10 mouse cellular contexts compared by ENCODE assay signal in genomic region chr7:44495086-44495485, GRCm38 (mm10). TPM values are rescaled to one million over a fixed set of nuclear protein-coding genes. Genes with fewer than 3 reads are reported as not detected.
DNase-seq lines count a peak whose midpoint lies in the region; ATAC-seq and TF ChIP-seq lines count a peak whose summit lies in the region.
"Had no signal": no experiment of that assay in that cellular context is flagged by ENCODE, and none has a peak within 500 bp of the region (broad histone marks: within the 10 kb centered on the region; RNA-seq: fewer than 3 reads in every experiment).

No protein-coding gene starts in this region.

- peak overlapping the region; percentile 80; the same call in 1 of the 2 replicates for H3K4me2 ChIP-seq in heart, postnatal 0 days (ENCODE audit: low read depth, low read length)
- H3K4me2 ChIP-seq in forebrain, postnatal 0 days (ENCODE audit: low read depth), result peak overlapping the region; percentile 70
- peak overlapping the region; percentile 83 for H3K4me2 ChIP-seq in midbrain, embryonic 12.5 days (replicated peaks)

- no peak for TF ChIP-seq CTCF in heart, postnatal 0 days (IDR thresholded peaks at IDR 0.05; ENCODE audit: low read depth)
- TF ChIP-seq CTCF in G1E (IDR thresholded peaks at IDR 0.05; ENCODE audit: low read depth, low read length), result no peak
- TF ChIP-seq CTCF in forebrain, postnatal 0 days (IDR thresholded peaks at IDR 0.05; ENCODE audit: low read depth), result no peak

- no peaks in the 10 kb centered on the region for H3K9me3 ChIP-seq in heart, postnatal 0 days (replicated peaks; ENCODE audit: control insufficient read depth, low read length)
- no peaks in the 10 kb centered on the region for H3K9me3 ChIP-seq in G1E (replicated peaks)
- H3K9me3 ChIP-seq in forebrain, postnatal 0 days (ENCODE audit: low read length), result no peaks in the 10 kb centered on the region
- no peaks in the 10 kb centered on the region for H3K9me3 ChIP-seq in midbrain, embryonic 12.5 days

- H3K36me3 ChIP-seq in heart, postnatal 0 days (replicated peaks; ENCODE audit: control insufficient read depth, insufficient read depth, low read length), result peaks cover 30% of the 10 kb centered on the region
- H3K36me3 ChIP-seq in G1E (replicated peaks), result peaks cover 56% of the 10 kb centered on the region
- H3K36me3 ChIP-seq in forebrain, postnatal 0 days (ENCODE audit: insufficient read depth), result peaks cover 32% of the 10 kb centered on the region
- peaks cover 38% of the 10 kb centered on the region for H3K36me3 ChIP-seq in midbrain, embryonic 12.5 days

- no peaks in the 10 kb centered on the region for H3K27me3 ChIP-seq in heart, postnatal 0 days (ENCODE audit: control insufficient read depth, insufficient read depth, low read length)
- no peaks in the 10 kb centered on the region for H3K27me3 ChIP-seq in G1E (ENCODE audit: insufficient read depth, low read length)
- no peaks in the 10 kb centered on the region for H3K27me3 ChIP-seq in forebrain, postnatal 0 days (ENCODE audit: insufficient read depth, low read length)
- H3K27me3 ChIP-seq in midbrain, embryonic 12.5 days, result peaks cover 20% of the 10 kb centered on the region

- no peak for DNase-seq in heart, postnatal 0 days (ENCODE audit: low spot score)
- no peak for DNase-seq in heart, postnatal 25 days (ENCODE audit: low spot score)
- DNase-seq in G1E (ENCODE audit: low spot score), result no peak
- no peak for DNase-seq in forebrain, postnatal 0 days
- no peak for DNase-seq in urinary bladder, postnatal 14 days (ENCODE audit: low spot score)
- no peak for DNase-seq in spleen, postnatal 10 days (ENCODE audit: low spot score in 2 of 2)
- DNase-seq: lung, postnatal 36 days; thymus, postnatal 25 days had no signal

- no peak overlapping the region for H3K27ac ChIP-seq in heart, postnatal 0 days (ENCODE audit: low read depth)
- no peak overlapping the region for H3K27ac ChIP-seq in forebrain, postnatal 0 days (ENCODE audit: low read depth, low read length)
- H3K27ac ChIP-seq in midbrain, embryonic 12.5 days (replicated peaks), result no peak overlapping the region

- no peak for ATAC-seq in heart, postnatal 0 days (ENCODE audit: insufficient read depth, low read depth)
- ATAC-seq in G1E (ENCODE audit: extremely low read depth, insufficient number of reproducible peaks, low FRiP score, poor library complexity, severe bottlenecking), result no peak
- ATAC-seq in forebrain, postnatal 0 days, result no peak
- ATAC-seq in midbrain, embryonic 12.5 days (ENCODE audit: low FRiP score, low read depth), result no peak
- no peak for ATAC-seq in granulocyte monocyte progenitor cell, adult 5-6 weeks (replicated peaks; ENCODE audit: poor library complexity, severe bottlenecking)

- H3K4me1 ChIP-seq in heart, postnatal 0 days (ENCODE audit: control insufficient read depth, insufficient read depth), result peaks cover 15% of the 10 kb centered on the region
- peaks cover 37% of the 10 kb centered on the region for H3K4me1 ChIP-seq in G1E (ENCODE audit: insufficient read depth, low read depth, low read length)
- H3K4me1 ChIP-seq in forebrain, postnatal 0 days (ENCODE audit: insufficient read depth), result peaks cover 17% of the 10 kb centered on the region
- peaks cover 24% of the 10 kb centered on the region for H3K4me1 ChIP-seq in midbrain, embryonic 12.5 days

- TF ChIP-seq EP300 in heart, postnatal 0 days (IDR thresholded peaks at IDR 0.05; ENCODE audit: low read depth), result no peak

- intact Hi-C loops in heart, postnatal 25 days (cut with DNase I), result loop anchor here (2.0 kb wide), 1 partner anchor 26 kb away; no protein-coding TSS in a partner anchor

- WGBS in heart, postnatal 0 days, result 82% methylated on average over 7 of the region's 7 CpGs
- WGBS in forebrain, postnatal 0 days, result 67% methylated on average over 7 of the region's 7 CpGs
- 92% methylated on average over 7 of the region's 7 CpGs for WGBS in midbrain, embryonic 12.5 days

- H3K9ac ChIP-seq in heart, postnatal 0 days (replicated peaks; ENCODE audit: low read depth, low read length), result no peak overlapping the region
- H3K9ac ChIP-seq in forebrain, postnatal 0 days, result peak overlapping the region; percentile 98
- H3K9ac ChIP-seq in midbrain, embryonic 12.5 days (replicated peaks), result peak overlapping the region; percentile 88; the same call in 1 of the 2 replicates

- no peak overlapping the region for H3K4me3 ChIP-seq in heart, postnatal 0 days (ENCODE audit: low read depth, low read length)
- peak overlapping the region; percentile 85; the same call in 1 of the 2 replicates for H3K4me3 ChIP-seq in G1E (ENCODE audit: low read depth, low read length)
- peak overlapping the region; percentile 88 for H3K4me3 ChIP-seq in forebrain, postnatal 0 days (ENCODE audit: low read depth, low read length)
- peak overlapping the region; percentile 80; the same call in 1 of the 2 replicates for H3K4me3 ChIP-seq in midbrain, embryonic 12.5 days

RNA-seq across cellular contexts. Expression of gene Emc10, which starts 1.2 kb away (rescaled TPM):
- 206 and 212 TPM in 2 replicates for total RNA-seq in heart, postnatal 0 days (2014; rRNA removed; ENCODE audit: low replicate concordance)
- 67.0 and 73.2 TPM in 2 replicates for polyA plus RNA-seq in heart, postnatal 0 days (2015; fragmentation: Nextera tagmentation; extraction: Ambion mirVana)
- total RNA-seq in heart, postnatal 25 days (2021), result 10 to 100 TPM; 96.9 to 99.6 TPM
- total RNA-seq in G1E (2014; fragmentation: Nextera tagmentation) (33.3 and 33.7 TPM in 2 replicates), G1E (2017) (18.5 and 19.0 TPM in 2 replicates)
- polyA plus RNA-seq in G1E (2012), result 147 and 166 TPM in 2 replicates
- total RNA-seq in forebrain, postnatal 0 days (2014; rRNA removed), result 212 and 238 TPM in 2 replicates
- 168 and 171 TPM in 2 replicates for polyA plus RNA-seq in forebrain, postnatal 0 days (2015; fragmentation: Nextera tagmentation; extraction: Ambion mirVana)
- polyA plus RNA-seq in midbrain, embryonic 12.5 days (2016; fragmentation: Nextera tagmentation; extraction: Ambion mirVana), result 132 and 136 TPM in 2 replicates
- 63.1 and 126 TPM in 2 replicates for total RNA-seq in granulocyte monocyte progenitor cell, adult 5-6 weeks (2014; fragmentation: Nextera tagmentation)
- 33.7 and 42.0 TPM in 2 replicates for total RNA-seq in granulocyte monocyte progenitor cell, adult 5-6 weeks (2017)

RNA-seq across cellular contexts. Expression of gene Fam71e1, which starts 1.3 kb away (rescaled TPM):
- total RNA-seq in heart, postnatal 0 days (2014; rRNA removed; ENCODE audit: low replicate concordance), result 3.2 and 4.3 TPM in 2 replicates
- polyA plus RNA-seq in heart, postnatal 0 days (2015; fragmentation: Nextera tagmentation; extraction: Ambion mirVana), result 11.4 and 12.5 TPM in 2 replicates
- total RNA-seq in heart, postnatal 25 days (2021), result 1 to 10 TPM; 3.7 to 4.0 TPM
- total RNA-seq in G1E (2014; fragmentation: Nextera tagmentation) (6.8 and 12.7 TPM in 2 replicates), G1E (2017) (1.3 and 5.5 TPM in 2 replicates)
- 6.9 and 7.4 TPM in 2 replicates for polyA plus RNA-seq in G1E (2012)
- total RNA-seq in forebrain, postnatal 0 days (2014; rRNA removed), result 21.1 and 22.0 TPM in 2 replicates
- polyA plus RNA-seq in forebrain, postnatal 0 days (2015; fragmentation: Nextera tagmentation; extraction: Ambion mirVana), result 23.1 and 27.2 TPM in 2 replicates
- polyA plus RNA-seq in midbrain, embryonic 12.5 days (2016; fragmentation: Nextera tagmentation; extraction: Ambion mirVana), result 32.4 and 35.1 TPM in 2 replicates
- 12.3 TPM in 1 of 2 replicates, not detected in the other for total RNA-seq in granulocyte monocyte progenitor cell, adult 5-6 weeks (2014; fragmentation: Nextera tagmentation)
- 0.67 and 3.0 TPM in 2 replicates for total RNA-seq in granulocyte monocyte progenitor cell, adult 5-6 weeks (2017)

RNA-seq across cellular contexts. Expression of gene Josd2, which starts 27.3 kb away (rescaled TPM):
- 123 and 143 TPM in 2 replicates for total RNA-seq in heart, postnatal 0 days (2014; rRNA removed; ENCODE audit: low replicate concordance)
- polyA plus RNA-seq in heart, postnatal 0 days (2015; fragmentation: Nextera tagmentation; extraction: Ambion mirVana), result 91.2 and 105 TPM in 2 replicates
- total RNA-seq in heart, postnatal 25 days (2021), result 100 to 1,000 TPM; 158 to 161 TPM
- 48.5 and 55.0 TPM in 2 replicates for total RNA-seq in G1E (2014; fragmentation: Nextera tagmentation)
- 22.1 and 27.2 TPM in 2 replicates for total RNA-seq in G1E (2017)
- 162 and 230 TPM in 2 replicates for polyA plus RNA-seq in G1E (2012)
- 27.6 and 39.3 TPM in 2 replicates for total RNA-seq in forebrain, postnatal 0 days (2014; rRNA removed)
- 28.6 and 31.7 TPM in 2 replicates for polyA plus RNA-seq in forebrain, postnatal 0 days (2015; fragmentation: Nextera tagmentation; extraction: Ambion mirVana)
- 56.2 and 58.1 TPM in 2 replicates for polyA plus RNA-seq in midbrain, embryonic 12.5 days (2016; fragmentation: Nextera tagmentation; extraction: Ambion mirVana)
- 26.4 and 62.3 TPM in 2 replicates for total RNA-seq in granulocyte monocyte progenitor cell, adult 5-6 weeks (2014; fragmentation: Nextera tagmentation)
- 15.9 and 31.2 TPM in 2 replicates for total RNA-seq in granulocyte monocyte progenitor cell, adult 5-6 weeks (2017)

RNA-seq across cellular contexts. Expression of gene Mybpc2, which starts 29.4 kb away (rescaled TPM):
- 3.3 and 4.5 TPM in 2 replicates for total RNA-seq in heart, postnatal 0 days (2014; rRNA removed; ENCODE audit: low replicate concordance)
- 2.5 and 2.6 TPM in 2 replicates for polyA plus RNA-seq in heart, postnatal 0 days (2015; fragmentation: Nextera tagmentation; extraction: Ambion mirVana)
- 10 to 100 TPM; 16.0 to 22.8 TPM for total RNA-seq in heart, postnatal 25 days (2021)
- total RNA-seq in G1E (2014; fragmentation: Nextera tagmentation) (not detected in 2 replicates), G1E (2017) (0.05 TPM in 1 of 2 replicates, not detected in the other)
- not detected in 2 replicates for polyA plus RNA-seq in G1E (2012)
- 0.15 and 0.33 TPM in 2 replicates for total RNA-seq in forebrain, postnatal 0 days (2014; rRNA removed)
- 0.15 and 0.29 TPM in 2 replicates for polyA plus RNA-seq in forebrain, postnatal 0 days (2015; fragmentation: Nextera tagmentation; extraction: Ambion mirVana)
- polyA plus RNA-seq in midbrain, embryonic 12.5 days (2016; fragmentation: Nextera tagmentation; extraction: Ambion mirVana), result 0.16 and 0.22 TPM in 2 replicates
- total RNA-seq in granulocyte monocyte progenitor cell, adult 5-6 weeks (2014; fragmentation: Nextera tagmentation), result not detected in 2 replicates
- total RNA-seq in granulocyte monocyte progenitor cell, adult 5-6 weeks (2017), result not detected in 2 replicates

RNA-seq across cellular contexts. Expression of gene Aspdh, which starts 29.9 kb away (rescaled TPM):
- 7.5 TPM in 1 of 2 replicates, not detected in the other for total RNA-seq in heart, postnatal 0 days (2014; rRNA removed; ENCODE audit: low replicate concordance)
- 0.40 and 0.86 TPM in 2 replicates for polyA plus RNA-seq in heart, postnatal 0 days (2015; fragmentation: Nextera tagmentation; extraction: Ambion mirVana)
- total RNA-seq in heart, postnatal 25 days (2021), result 1 to 10 TPM in 1 of 2 experiments, under 1 TPM in 1; 0.70 to 1.3 TPM
- total RNA-seq in G1E (2014; fragmentation: Nextera tagmentation), result not detected in 2 replicates
- total RNA-seq in G1E (2017), result not detected in 2 replicates
- not detected in 2 replicates for polyA plus RNA-seq in G1E (2012)
- total RNA-seq in forebrain, postnatal 0 days (2014; rRNA removed), result 4.4 and 20.3 TPM in 2 replicates
- 1.6 and 2.2 TPM in 2 replicates for polyA plus RNA-seq in forebrain, postnatal 0 days (2015; fragmentation: Nextera tagmentation; extraction: Ambion mirVana)
- 3.4 and 5.1 TPM in 2 replicates for polyA plus RNA-seq in midbrain, embryonic 12.5 days (2016; fragmentation: Nextera tagmentation; extraction: Ambion mirVana)
- not detected in 2 replicates for total RNA-seq in granulocyte monocyte progenitor cell, adult 5-6 weeks (2014; fragmentation: Nextera tagmentation)
- total RNA-seq in granulocyte monocyte progenitor cell, adult 5-6 weeks (2017), result not detected in 2 replicates
